Mouse (Mus musculus) left cerebral cortex, adult 2 months (tissue): ENCODE results near the gene Ppp1r13b. TPM values are rescaled to one million over a fixed set of nuclear protein-coding genes. Genes with fewer than 3 reads are reported as not detected.
A peak's percentile ranks its signal among the peaks of the same experiment; 100 is the strongest.
"Not testable (repeated sequence)": the region's sequence is repeated elsewhere in the genome, so short reads cannot be mapped to it uniquely, and the experiment has no call there.

Experiments used
- DNase-seq, 2 experiments: peaks; one replicate each; pipeline ENCODE4 v3.0.0; 2021 to 2022; ENCODE audit warnings: low spot score in 2 of 2, mixed read lengths in 1 of 2; ENCODE audit errors: extremely low spot score in 1 of 2
- H3K27ac ChIP-seq: fragments of 200-600 bp; 2 replicates; pipeline ENCODE4 v1.8.1; 2022
- H3K4me3 ChIP-seq: fragments of 200-600 bp; 2 replicates; pipeline ENCODE4 v1.8.1; 2022
- CTCF ChIP-seq: fragments of 200-600 bp; IDR thresholded peaks from 2 replicates; pipeline ENCODE4 v1.8.1; 2022; ENCODE audit warnings: antibody characterized with exemption, mild to moderate bottlenecking, moderate library complexity
- intact Hi-C: fragments of 180-260 bp; cut with DNase I; formaldehyde crosslinking; loops from one replicate; pipeline ENCODE4 v1.15.1; 2025
- long read RNA-seq, 2 experiments: library from polyadenylated mRNA; stranded (forward); transcript quantifications; one replicate each; pipeline ENCODE4 v2.0.0; 2021; ENCODE audit warnings: borderline mapping rate in 2 of 2
- total RNA-seq, 2 experiments: library from RNA; stranded (reverse); gene quantifications; 2 replicates each; pipeline ENCODE4 v1.2.3; 2021

The Ppp1r13b gene
- 10 to 100 TPM; 59.4 to 61.0 TPM for total RNA-seq
- long read RNA-seq, experiment 1, full-length matches to known transcripts = 91 of 177 reads
- long read RNA-seq, experiment 1, partial matches to known transcripts = 28 of 177 reads
- long read RNA-seq, experiment 1, other reads (novel, unspliced or antisense) = 58 of 177 reads
- long read RNA-seq, experiment 2, full-length matches to known transcripts = 52 of 96 reads
- long read RNA-seq, experiment 2, partial matches to known transcripts = 15 of 96 reads
- long read RNA-seq, experiment 2, other reads (novel, unspliced or antisense) = 29 of 96 reads

- peak within 1 kb of the TSS; percentile 94 for H3K27ac ChIP-seq
- DNase-seq = peak; percentile 84 to 91
- intact Hi-C loops = loop anchor here (2.0 kb wide), 1 partner anchor 29 kb away; no protein-coding TSS in a partner anchor
- peak within 1 kb of the TSS; percentile 69 for H3K4me3 ChIP-seq
- no peak for TF ChIP-seq CTCF
These were observed at the start of gene Ppp1r13b for GRCm38 (mm10) chr12:111907970-111908681. TSS of gene Ppp1r13b (minus strand) at chr12:111908110.

- no peak for TF ChIP-seq CTCF
- no peak overlapping the region for H3K4me3 ChIP-seq
- H3K27ac ChIP-seq = no peak overlapping the region
- DNase-seq = no peak
- intact Hi-C loops = no loop called here
These were observed 48.3 kb upstream of the Ppp1r13b start for GRCm38 (mm10) chr12:111956173-111956572.

GRCm38 (mm10) chr12:111951701-111952100 is 43.8 kb upstream of the Ppp1r13b start:
- DNase-seq = no peak
- Histone ChIP-seq H3K4me3 (no peak overlapping the region), H3K27ac (peak overlapping the region; percentile 76)
- intact Hi-C loops = no loop called here
- no peak for TF ChIP-seq CTCF

- DNase-seq = no peak
- no peak for TF ChIP-seq CTCF
- intact Hi-C loops = no loop called here
- peak overlapping the region; percentile 75; the same call in 1 of the 2 replicates for H3K27ac ChIP-seq
- H3K4me3 ChIP-seq = no peak overlapping the region
These were observed 42.6 kb upstream of the Ppp1r13b start for GRCm38 (mm10) chr12:111950486-111950885.

GRCm38 (mm10) chr12:111946716-111947115 is 38.8 kb upstream of the Ppp1r13b start:
- H3K27ac ChIP-seq = no peak overlapping the region
- no peak for DNase-seq
- peak; percentile 62 for TF ChIP-seq CTCF
- intact Hi-C loops = loop anchor here (1.0 kb wide), 1 partner anchor 68 kb away; no protein-coding TSS in a partner anchor
- no peak overlapping the region for H3K4me3 ChIP-seq

- H3K4me3 ChIP-seq, DNase-seq, H3K27ac ChIP-seq: not testable (repeated sequence)
- intact Hi-C loops = loop anchor here (1.0 kb wide), 1 partner anchor 68 kb away; no protein-coding TSS in a partner anchor
These were observed 38.1 kb upstream of the Ppp1r13b start for GRCm38 (mm10) chr12:111945765-111946655.

GRCm38 (mm10) chr12:111945115-111945514 is 37.2 kb upstream of the Ppp1r13b start:
- TF ChIP-seq CTCF = no peak
- intact Hi-C loops = no loop called here

GRCm38 (mm10) chr12:111944065-111944987 is 36.4 kb upstream of the Ppp1r13b start:
- H3K4me3 ChIP-seq, intact Hi-C loops, DNase-seq, H3K27ac ChIP-seq: not testable (repeated sequence)

More at GRCm38 (mm10) chr12:111945115-111945514, 37.2 kb upstream of the Ppp1r13b start:
- no peak for DNase-seq
- Histone ChIP-seq H3K4me3 (no peak overlapping the region), H3K27ac (no peak overlapping the region; the same call in 1 of the 2 replicates)

- no peak for TF ChIP-seq CTCF
- H3K27ac ChIP-seq = no peak overlapping the region
- no peak overlapping the region for H3K4me3 ChIP-seq
- intact Hi-C loops = no loop called here
- no peak for DNase-seq
These were observed 35.6 kb upstream of the Ppp1r13b start for GRCm38 (mm10) chr12:111943421-111944064.

- no peak overlapping the region for H3K27ac ChIP-seq
- TF ChIP-seq CTCF = no peak
- H3K4me3 ChIP-seq = no peak overlapping the region
- no peak for DNase-seq
- intact Hi-C loops = no loop called here
These were observed 30.8 kb upstream of the Ppp1r13b start for GRCm38 (mm10) chr12:111938623-111939177.
